Mouse (Mus musculus): ENCODE measurements around the gene Spsb4. TPM values are rescaled to one million over a fixed set of nuclear protein-coding genes. Genes with fewer than 3 reads are reported as not detected.
A peak's percentile ranks its signal among the peaks of the same experiment; 100 is the strongest.

Spsb4 gene
- polyA plus RNA-seq (2012; fragmentation: generic; extraction: Trizol), result 0.78 TPM

- peak in 1 of 3 experiments; percentile 17 for TF ChIP-seq MYOG (IDR thresholded peaks at IDR 0.05; ENCODE audit: control insufficient read depth in 1 of 3, insufficient read depth in 1 of 3, insufficient read length in 2 of 3, low read depth in 2 of 3)
- no peak for TF ChIP-seq TCF3 (IDR thresholded peaks at IDR 0.05; ENCODE audit: insufficient read length, low read depth)
- TF ChIP-seq MYOD1 (IDR thresholded peaks at IDR 0.05; ENCODE audit: control insufficient read depth in 1 of 3, insufficient read length in 2 of 3, low read depth in 2 of 3), result peak in 1 of 3 experiments; percentile 17
- TF ChIP-seq POLR2A (IDR thresholded peaks at IDR 0.05; ENCODE audit: insufficient read length, low read depth), result peak; percentile 59
- Histone ChIP-seq H3K4me2 (ENCODE audit: low read depth) (peak within 1 kb of the TSS; percentile 88), H3K79me2 (ENCODE audit: control insufficient read depth, insufficient read depth) (no peaks in the 10 kb centered on the region), H3K4me3 (peak within 1 kb of the TSS; percentile 28), H3K36me3 (ENCODE audit: control insufficient read depth, insufficient read depth) (no peaks in the 10 kb centered on the region), H3ac (ENCODE audit: control insufficient read depth, insufficient read length) (peak within 1 kb of the TSS; percentile 10), H3K27me3 (ENCODE audit: control insufficient read depth, insufficient read depth, insufficient read length) (no peaks in the 10 kb centered on the region)
Observed at GRCm38 (mm10) chr9:97018677-97019147, at the start of gene Spsb4. Spsb4 (minus strand) TSS chr9:97018843.

GRCm38 (mm10) chr9:97067761-97068160, 49.1 kb upstream of the Spsb4 start:
- no peak overlapping the region for H3K4me2 ChIP-seq (ENCODE audit: low read depth)
- no peaks in the 10 kb centered on the region for H3K79me2 ChIP-seq (ENCODE audit: control insufficient read depth, insufficient read depth)
- no peaks in the 10 kb centered on the region for H3K36me3 ChIP-seq (ENCODE audit: control insufficient read depth, insufficient read depth)
- TF ChIP-seq USF1 (IDR thresholded peaks at IDR 0.05; ENCODE audit: low read depth) (no peak), CEBPB (IDR thresholded peaks at IDR 0.05; ENCODE audit: insufficient read depth, poor library complexity, severe bottlenecking) (no peak), SRF (IDR thresholded peaks at IDR 0.05; ENCODE audit: control insufficient read depth, insufficient read length, low read depth) (no peak), MYOG (IDR thresholded peaks at IDR 0.05; ENCODE audit: control insufficient read depth in 1 of 3, insufficient read depth in 1 of 3, insufficient read length in 2 of 3, low read depth in 2 of 3) (no peak), TCF3 (IDR thresholded peaks at IDR 0.05; ENCODE audit: insufficient read length, low read depth) (no peak), E2F4 (IDR thresholded peaks at IDR 0.05; ENCODE audit: insufficient read depth) (no peak), POLR2A (IDR thresholded peaks at IDR 0.05; ENCODE audit: insufficient read length, low read depth) (no peak), POLR2AphosphoS2 (IDR thresholded peaks at IDR 0.05; ENCODE audit: insufficient read length, low read depth) (no peak), TCF12 (IDR thresholded peaks at IDR 0.05; ENCODE audit: insufficient read depth, poor library complexity, severe bottlenecking) (no peak), MAX (IDR thresholded peaks at IDR 0.05; ENCODE audit: low read depth) (no peak), MYOD1 (IDR thresholded peaks at IDR 0.05; ENCODE audit: control insufficient read depth in 1 of 3, insufficient read length in 2 of 3, low read depth in 2 of 3) (no peak), REST (IDR thresholded peaks at IDR 0.05; ENCODE audit: insufficient read depth, insufficient read length) (no peak)
- H3K27me3 ChIP-seq (ENCODE audit: control insufficient read depth, insufficient read depth, insufficient read length), result no peaks in the 10 kb centered on the region
- no peak overlapping the region for H3K4me3 ChIP-seq
- no peak overlapping the region for H3ac ChIP-seq (ENCODE audit: control insufficient read depth, insufficient read length)

GRCm38 (mm10) chr9:97065885-97066284, 47.2 kb upstream of the Spsb4 start:
- no peaks in the 10 kb centered on the region for H3K36me3 ChIP-seq (ENCODE audit: control insufficient read depth, insufficient read depth)

GRCm38 (mm10) chr9:97065216-97065615, 46.6 kb upstream of the Spsb4 start:
- no peaks in the 10 kb centered on the region for H3K79me2 ChIP-seq (ENCODE audit: control insufficient read depth, insufficient read depth)
- no peak overlapping the region for H3K4me2 ChIP-seq (ENCODE audit: low read depth)
- TF ChIP-seq TCF3 (IDR thresholded peaks at IDR 0.05; ENCODE audit: insufficient read length, low read depth), result no peak
- TF ChIP-seq E2F4 (IDR thresholded peaks at IDR 0.05; ENCODE audit: insufficient read depth), result no peak
- TF ChIP-seq MYOD1 (IDR thresholded peaks at IDR 0.05; ENCODE audit: control insufficient read depth in 1 of 3, insufficient read length in 2 of 3, low read depth in 2 of 3), result no peak
- H3K4me3 ChIP-seq, result no peak overlapping the region
- no peak overlapping the region for H3ac ChIP-seq (ENCODE audit: control insufficient read depth, insufficient read length)
- H3K36me3 ChIP-seq (ENCODE audit: control insufficient read depth, insufficient read depth), result no peaks in the 10 kb centered on the region
- no peaks in the 10 kb centered on the region for H3K27me3 ChIP-seq (ENCODE audit: control insufficient read depth, insufficient read depth, insufficient read length)

More at GRCm38 (mm10) chr9:97065885-97066284, 47.2 kb upstream of the Spsb4 start:
- no peak overlapping the region for H3K4me2 ChIP-seq (ENCODE audit: low read depth)
- H3K4me3 ChIP-seq, result no peak overlapping the region
- TF ChIP-seq REST (IDR thresholded peaks at IDR 0.05; ENCODE audit: insufficient read depth, insufficient read length) (no peak), USF1 (IDR thresholded peaks at IDR 0.05; ENCODE audit: low read depth) (no peak), MYOG (IDR thresholded peaks at IDR 0.05; ENCODE audit: control insufficient read depth in 1 of 3, insufficient read depth in 1 of 3, insufficient read length in 2 of 3, low read depth in 2 of 3) (no peak), POLR2AphosphoS2 (IDR thresholded peaks at IDR 0.05; ENCODE audit: insufficient read length, low read depth) (no peak)
- H3K79me2 ChIP-seq (ENCODE audit: control insufficient read depth, insufficient read depth), result no peaks in the 10 kb centered on the region
- H3K27me3 ChIP-seq (ENCODE audit: control insufficient read depth, insufficient read depth, insufficient read length), result no peaks in the 10 kb centered on the region
- no peak overlapping the region for H3ac ChIP-seq (ENCODE audit: control insufficient read depth, insufficient read length)

DNA sequence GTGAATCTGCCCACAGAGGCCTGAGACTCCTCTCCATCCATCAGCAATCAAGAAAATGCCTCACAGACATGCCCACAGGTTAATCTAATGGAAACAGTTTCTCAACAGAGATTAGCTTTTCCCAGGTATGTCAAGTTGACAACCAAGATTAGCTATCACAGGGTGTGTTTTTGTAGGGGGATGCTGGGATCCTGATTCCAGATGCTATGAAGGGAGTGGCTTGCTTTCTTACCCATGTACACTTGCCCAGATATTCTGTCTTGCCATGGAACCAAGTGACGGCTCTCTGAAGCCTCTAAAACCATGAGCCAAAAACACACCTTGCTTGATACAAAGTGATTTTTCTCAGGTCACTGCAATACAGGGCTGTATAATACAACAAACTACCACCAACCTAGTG, 45.5 kb upstream of the Spsb4 start:
- Histone ChIP-seq H3K4me3 (no peak overlapping the region), H3K4me2 (ENCODE audit: low read depth) (no peak overlapping the region), H3ac (ENCODE audit: control insufficient read depth, insufficient read length) (no peak overlapping the region), H3K27me3 (ENCODE audit: control insufficient read depth, insufficient read depth, insufficient read length) (no peaks in the 10 kb centered on the region), H3K79me2 (ENCODE audit: control insufficient read depth, insufficient read depth) (no peaks in the 10 kb centered on the region), H3K36me3 (ENCODE audit: control insufficient read depth, insufficient read depth) (no peaks in the 10 kb centered on the region)
- TF ChIP-seq MAX (IDR thresholded peaks at IDR 0.05; ENCODE audit: low read depth) (no peak), E2F4 (IDR thresholded peaks at IDR 0.05; ENCODE audit: insufficient read depth) (no peak), CEBPB (IDR thresholded peaks at IDR 0.05; ENCODE audit: insufficient read depth, poor library complexity, severe bottlenecking) (no peak), USF1 (IDR thresholded peaks at IDR 0.05; ENCODE audit: low read depth) (no peak), POLR2AphosphoS2 (IDR thresholded peaks at IDR 0.05; ENCODE audit: insufficient read length, low read depth) (no peak), MYOD1 (IDR thresholded peaks at IDR 0.05; ENCODE audit: control insufficient read depth in 1 of 3, insufficient read length in 2 of 3, low read depth in 2 of 3) (no peak), TCF12 (IDR thresholded peaks at IDR 0.05; ENCODE audit: insufficient read depth, poor library complexity, severe bottlenecking) (no peak)
